Mouse (Mus musculus) cerebellum, adult 11-12 months (tissue): ENCODE data around the gene Pmvk.
"Not testable (repeated sequence)": the region's sequence is repeated elsewhere in the genome, so short reads cannot be mapped to it uniquely, and the experiment has no call there.

ENCODE experiments used
- DNase-seq: peaks from one replicate; pipeline ENCODE4 v3.0.0; 2022

Pmvk gene

DNA sequence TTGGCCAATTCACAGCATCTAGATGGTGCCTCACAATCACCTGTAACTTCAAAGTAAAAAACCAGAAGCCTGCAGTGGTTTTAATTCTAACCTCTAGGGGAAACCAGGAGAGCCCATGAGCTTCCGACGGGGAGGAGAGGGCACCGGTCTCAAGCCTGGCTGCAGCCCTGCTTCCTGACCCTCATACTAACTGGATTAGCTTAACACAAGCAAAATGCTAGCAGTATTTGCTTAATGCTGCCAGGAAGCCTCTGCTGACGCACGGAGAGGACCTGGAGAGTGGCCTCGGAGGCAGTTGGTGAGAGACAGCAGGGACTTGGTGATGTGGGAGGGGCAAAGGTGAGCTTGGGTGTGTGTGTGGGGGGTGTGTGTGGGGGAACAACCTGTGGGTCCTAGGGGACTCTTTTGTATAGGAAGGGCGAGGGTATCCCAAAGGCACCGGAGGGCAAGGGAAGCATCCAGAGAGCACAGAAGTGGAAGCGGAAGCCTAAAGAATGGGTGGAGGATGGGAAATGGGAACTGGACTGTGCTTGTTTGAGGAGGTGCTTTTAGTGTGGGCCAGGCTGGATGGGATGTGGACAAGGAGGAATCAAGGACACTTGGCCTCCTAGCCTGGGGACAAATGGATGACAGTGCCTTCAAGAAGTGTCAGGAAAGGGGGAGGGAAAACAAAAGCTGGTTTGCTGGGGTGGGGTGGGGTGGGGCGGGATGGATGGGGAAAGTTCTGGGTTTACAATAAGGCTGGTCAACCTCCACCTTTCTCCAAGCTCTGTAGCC lies at the start of gene Pmvk:
Pmvk (plus strand) TSS at position 141 of the 777 bp plus-strand sequence.
- no peak for DNase-seq

- no peak for DNase-seq
Measured at GRCm38 (mm10) chr3:89406887-89407286, 47.5 kb upstream of the Pmvk start.

GRCm38 (mm10) chr3:89408448-89408847 lies 45.9 kb upstream of the Pmvk start:
- DNase-seq: no peak

DNA sequence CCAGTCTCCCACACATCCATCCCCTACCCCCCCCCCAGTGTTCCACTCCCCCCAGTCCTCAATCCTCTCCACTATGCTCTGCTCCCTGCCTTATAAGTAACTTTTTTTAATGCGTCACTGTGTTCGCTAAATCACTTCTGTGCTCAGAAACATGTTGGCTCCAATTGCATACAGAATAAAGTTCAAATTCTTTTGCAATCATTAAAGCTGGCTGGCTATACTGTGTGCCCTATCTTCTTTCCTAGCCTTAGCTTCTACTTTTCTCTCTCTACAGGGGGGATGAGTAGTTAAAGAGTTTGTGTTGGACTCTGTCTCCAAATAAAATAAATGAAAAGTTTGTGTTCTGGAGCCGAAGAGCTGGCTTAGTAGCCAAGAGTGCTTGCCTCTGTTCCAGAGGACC lies 44.6 kb upstream of the Pmvk start:
- no peak for DNase-seq

GRCm38 (mm10) chr3:89410864-89411263 lies 43.5 kb upstream of the Pmvk start:
- DNase-seq: no peak

GRCm38 (mm10) chr3:89411490-89412393 lies 42.6 kb upstream of the Pmvk start, which contains the start of gene Flad1:
Gene Flad1 (minus strand): TSS chr3:89411870.
- peak; percentile 99 for DNase-seq

GRCm38 (mm10) chr3:89416158-89416557 lies 38.2 kb upstream of the Pmvk start:
- DNase-seq: no peak

DNA sequence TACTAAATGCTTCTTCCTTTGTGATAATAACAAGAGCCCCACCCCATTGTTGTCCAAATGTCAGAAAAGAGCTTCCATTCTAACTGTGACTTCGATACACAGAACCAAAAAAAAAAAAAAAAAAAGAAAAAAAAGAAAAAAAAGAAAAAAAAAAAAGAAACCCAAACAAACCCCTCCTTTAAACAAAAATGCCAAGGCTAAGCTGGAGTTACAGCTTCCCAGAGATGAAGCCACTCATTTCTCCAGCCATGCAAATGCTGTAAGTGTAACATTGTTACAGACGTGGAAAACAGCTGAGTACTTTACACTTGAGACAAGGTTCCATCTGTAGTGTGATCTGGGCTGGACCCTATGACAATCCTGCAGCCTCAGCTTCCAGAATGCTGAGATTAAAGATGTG lies 37.2 kb upstream of the Pmvk start:
- DNase-seq: no peak

- DNase-seq: no peak
Measured at GRCm38 (mm10) chr3:89417840-89418169, 36.5 kb upstream of the Pmvk start.

DNA sequence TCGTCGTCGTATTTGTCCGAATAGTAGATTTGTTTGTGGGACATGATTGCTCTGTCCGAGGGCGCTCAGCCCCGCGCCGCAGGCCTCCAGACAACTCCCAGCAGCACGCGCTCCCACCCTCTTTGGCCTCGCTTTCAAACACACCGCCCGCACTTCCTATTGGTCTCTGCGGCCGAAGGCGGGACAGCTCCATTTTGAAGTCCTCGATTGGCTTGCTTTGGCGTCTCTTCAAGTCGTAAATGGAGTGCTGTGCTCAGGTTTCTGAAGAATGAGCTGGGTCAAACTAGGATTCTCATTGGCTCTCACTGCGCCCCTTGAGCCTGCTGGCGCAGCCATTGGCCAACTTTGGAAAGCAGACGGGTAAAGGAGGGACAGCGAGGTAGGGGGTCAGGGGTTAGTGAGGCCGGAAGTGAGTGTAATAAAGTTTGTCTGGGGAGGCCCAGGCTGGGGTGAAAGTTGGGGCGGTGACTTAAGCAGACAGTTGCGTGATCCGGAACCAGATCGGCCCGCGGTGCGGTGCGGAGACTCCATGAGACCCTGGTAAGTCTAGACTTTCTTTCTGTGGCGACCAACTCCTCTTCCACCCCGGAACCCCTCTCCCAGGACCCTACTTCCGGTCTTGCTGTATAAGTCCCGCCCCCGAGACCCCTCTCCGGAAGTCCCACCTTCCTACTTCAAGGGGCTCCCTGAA lies 36.0 kb upstream of the Pmvk start, which contains the start of the genes Cks1b and Shc1:
Cks1b (minus strand) TSS at position 214 of the 691 bp plus-strand sequence.
Shc1 (plus strand) TSS at position 274 of the 691 bp plus-strand sequence.
- DNase-seq: peak; percentile 93

DNA sequence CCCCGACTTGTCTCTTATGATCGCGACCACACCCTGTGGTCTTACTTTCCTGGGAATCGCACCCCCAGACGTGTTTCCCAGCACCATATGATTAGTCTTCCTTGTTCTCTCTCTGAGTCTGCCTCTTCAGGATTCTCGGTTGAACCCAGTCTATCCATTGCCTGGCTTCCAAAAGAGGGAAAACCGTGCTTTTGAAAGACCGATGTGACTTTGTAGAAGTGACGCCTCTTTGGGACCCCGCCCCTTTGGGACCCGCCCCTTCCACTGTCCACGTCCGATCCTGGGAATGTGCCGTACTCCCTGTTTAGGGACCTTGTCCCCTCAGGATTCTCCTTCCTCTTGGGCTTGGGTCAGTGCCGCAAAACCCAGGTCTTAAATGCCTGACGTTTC lies 35.5 kb upstream of the Pmvk start:
- no peak for DNase-seq

GRCm38 (mm10) chr3:89419571-89419970 lies 34.8 kb upstream of the Pmvk start:
- DNase-seq: peak; percentile 40

GRCm38 (mm10) chr3:89419981-89420380 lies 34.4 kb upstream of the Pmvk start:
- peak; percentile 7 for DNase-seq

DNA sequence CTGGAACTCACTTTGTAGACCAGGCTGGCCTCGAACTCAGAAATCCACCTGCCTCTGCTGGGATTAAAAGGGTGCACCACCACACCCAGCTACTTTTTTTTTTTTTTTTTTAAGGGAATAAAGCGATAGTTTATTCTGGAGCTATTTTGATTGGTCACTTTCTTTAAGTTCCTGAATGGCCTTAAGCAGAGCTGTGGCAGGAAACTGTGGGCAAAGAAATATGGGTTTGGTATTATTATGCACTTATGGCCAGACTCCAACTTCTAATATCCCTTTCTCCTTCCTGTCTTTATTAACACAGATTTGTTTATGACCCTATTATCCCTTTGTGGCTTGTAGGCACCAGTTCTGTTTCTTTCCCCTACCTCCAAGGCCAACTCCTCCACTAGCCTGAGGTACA lies 33.9 kb upstream of the Pmvk start:
- DNase-seq: no peak

DNA sequence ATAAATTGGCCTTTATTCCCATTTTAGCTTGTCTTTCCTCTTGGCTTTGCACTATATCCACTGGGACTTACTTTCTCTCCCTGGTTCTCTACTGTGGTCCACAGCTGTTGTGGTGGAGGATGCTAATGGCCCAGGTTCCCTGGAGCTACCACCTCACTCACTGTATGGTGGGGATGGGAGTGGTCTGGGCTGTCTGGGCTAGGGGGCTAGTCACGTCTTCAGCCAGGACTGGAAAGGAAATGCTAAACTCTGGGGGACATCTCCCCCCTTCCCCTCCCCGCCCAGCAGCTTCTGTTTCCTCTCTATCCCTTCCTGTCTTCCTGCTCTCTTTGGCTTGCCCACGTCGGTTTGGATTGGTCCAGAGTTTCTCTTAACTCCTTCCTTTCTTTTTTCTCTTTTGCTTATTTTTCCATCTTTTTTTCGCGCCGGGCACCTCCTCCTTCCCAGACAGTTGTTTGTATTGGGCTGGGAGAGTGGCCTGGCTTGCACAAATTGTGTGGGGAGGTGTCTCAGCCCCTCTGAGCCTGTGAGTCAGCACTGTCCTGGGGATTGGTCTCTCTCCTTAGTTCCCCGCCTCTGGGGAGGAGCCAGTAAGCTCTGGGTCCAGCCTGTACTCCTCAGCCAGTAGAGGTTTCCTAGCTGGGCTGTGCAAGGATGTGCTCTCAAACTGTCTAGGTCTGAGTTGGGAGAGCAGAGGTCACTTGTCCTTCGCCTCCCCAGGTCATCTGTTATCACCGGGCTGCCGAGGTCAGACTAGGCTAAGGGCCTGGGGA lies 33.2 kb upstream of the Pmvk start:
- DNase-seq: peak; percentile 64

GRCm38 (mm10) chr3:89421810-89422473 lies 32.4 kb upstream of the Pmvk start:
- no peak for DNase-seq

- DNase-seq: no peak
Measured at GRCm38 (mm10) chr3:89422556-89423205, 31.7 kb upstream of the Pmvk start.

DNA sequence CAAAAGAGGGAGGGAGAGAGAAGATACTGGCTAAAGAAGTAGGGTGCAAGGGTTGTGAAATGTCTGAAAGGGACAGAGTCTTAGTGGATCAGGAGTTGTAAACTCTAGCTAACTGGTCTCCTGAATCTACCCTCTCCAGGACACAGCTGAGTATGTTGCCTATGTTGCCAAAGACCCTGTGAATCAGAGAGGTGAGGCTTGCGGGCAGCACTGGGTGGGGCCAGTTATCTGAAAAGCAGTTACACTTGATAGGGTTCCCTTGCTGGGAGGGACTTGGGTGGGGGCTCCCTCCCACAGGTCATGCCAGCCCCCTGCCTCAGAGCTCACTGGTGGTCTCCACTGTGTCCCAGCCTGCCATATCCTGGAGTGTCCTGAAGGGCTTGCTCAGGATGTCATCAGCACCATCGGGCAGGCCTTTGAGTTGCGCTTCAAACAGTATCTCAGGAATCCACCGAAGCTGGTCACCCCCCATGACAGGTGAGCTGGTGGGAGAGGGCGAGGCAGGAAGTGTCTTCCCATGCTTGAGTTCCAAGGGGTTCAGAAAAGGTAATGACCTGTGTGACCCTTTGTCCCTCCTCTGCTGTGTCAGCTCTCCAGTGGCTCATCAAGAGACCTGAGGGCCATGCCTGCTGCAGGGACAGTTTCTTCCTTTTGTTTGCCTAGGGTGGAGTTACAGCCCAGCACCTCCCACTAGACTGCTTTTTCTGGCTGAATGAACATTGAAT lies 29.8 kb upstream of the Pmvk start:
- no peak for DNase-seq

- DNase-seq: no peak
Measured at GRCm38 (mm10) chr3:89425141-89425525, 29.2 kb upstream of the Pmvk start.

DNA sequence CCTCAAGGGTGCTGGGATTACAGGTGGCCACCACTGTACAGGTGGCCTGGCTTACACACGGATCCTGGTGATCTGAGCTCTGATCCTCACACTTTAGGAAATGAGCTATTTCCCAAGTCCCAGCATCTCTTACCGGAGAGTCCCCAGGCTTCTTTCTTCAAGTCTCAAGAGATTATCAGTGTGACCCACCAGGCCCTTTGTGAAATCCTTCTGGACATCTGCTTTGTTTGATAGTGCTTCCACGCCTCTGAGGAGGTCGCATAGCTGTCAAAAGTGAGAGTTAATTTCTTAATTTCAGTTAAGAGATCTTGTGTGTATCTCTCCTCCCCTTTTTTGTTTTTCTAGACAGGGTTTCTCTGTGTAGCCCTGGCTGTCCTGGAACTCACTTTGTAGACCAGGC lies 28.5 kb upstream of the Pmvk start:
- no peak for DNase-seq

- DNase-seq: not testable (repeated sequence)
Measured at GRCm38 (mm10) chr3:89429021-89429420, 25.3 kb upstream of the Pmvk start.
